Mouse (Mus musculus) MEL (cell line): Measurements from ENCODE around the gene Adam10.

Source experiments
- CTCF ChIP-seq, 3 experiments: IDR thresholded peaks in 2 of 3; conservative IDR thresholded peaks in 1 of 3; 2 replicates each; pipeline ENCODE4 v1.5.1; 2011 to 2012; ENCODE audit warnings: low read length in 3 of 3, low read depth in 2 of 3, mild to moderate bottlenecking in 2 of 3, improper control_type of control experiment in 1 of 3, inconsistent platforms in 1 of 3, mixed read lengths in 1 of 3, moderate library complexity in 1 of 3; ENCODE audit not compliant: control insufficient read depth in 1 of 3, insufficient read depth in 1 of 3, poor library complexity in 1 of 3, severe bottlenecking in 1 of 3
- ELF1 ChIP-seq: IDR thresholded peaks from 2 replicates; pipeline ENCODE4 v1.6.1; 2014; ENCODE audit warnings: low read depth, mild to moderate bottlenecking, inconsistent platforms, low read length, improper control_type of control experiment, moderate library complexity
- EP300 ChIP-seq, 2 experiments: IDR thresholded peaks; 2 replicates each; pipeline ENCODE4 v1.6.1; 2011; ENCODE audit warnings: improper control_type of control experiment in 2 of 2, low read length in 2 of 2, low read depth in 1 of 2, mild to moderate bottlenecking in 1 of 2
- MAX ChIP-seq: IDR thresholded peaks from 2 replicates; pipeline ENCODE4 v1.6.1; 2011; ENCODE audit warnings: low read length, improper control_type of control experiment
- MAZ ChIP-seq: IDR thresholded peaks from 2 replicates; pipeline ENCODE4 v1.6.1; 2012; ENCODE audit warnings: low read depth, mild to moderate bottlenecking, inconsistent platforms, low read length, improper control_type of control experiment
- MEF2A ChIP-seq: IDR thresholded peaks from 2 replicates; pipeline ENCODE4 v1.6.1; 2014; ENCODE audit warnings: low read depth, mild to moderate bottlenecking, inconsistent platforms, low read length, improper control_type of control experiment; ENCODE audit not compliant: poor library complexity, insufficient replicate concordance, severe bottlenecking; ENCODE audit errors: extremely low read depth
- POLR2A ChIP-seq, 2 experiments: IDR thresholded peaks; 2 replicates each; pipeline ENCODE4 v1.6.1; 2011 to 2012; ENCODE audit warnings: low read length in 2 of 2, mild to moderate bottlenecking in 2 of 2, control low read depth in 1 of 2, improper control_type of control experiment in 1 of 2, low read depth in 1 of 2, moderate library complexity in 1 of 2; ENCODE audit not compliant: control insufficient read depth in 1 of 2, insufficient read depth in 1 of 2, poor library complexity in 1 of 2
- ZC3H11A ChIP-seq: IDR thresholded peaks from 2 replicates; pipeline ENCODE4 v1.6.1; 2012; ENCODE audit warnings: low read depth, mild to moderate bottlenecking, inconsistent platforms, low read length, improper control_type of control experiment
- ZKSCAN1 ChIP-seq: IDR thresholded peaks from 2 replicates; pipeline ENCODE4 v1.6.1; 2012; ENCODE audit warnings: low read depth, mild to moderate bottlenecking, inconsistent platforms, low read length, improper control_type of control experiment, moderate library complexity

DNA sequence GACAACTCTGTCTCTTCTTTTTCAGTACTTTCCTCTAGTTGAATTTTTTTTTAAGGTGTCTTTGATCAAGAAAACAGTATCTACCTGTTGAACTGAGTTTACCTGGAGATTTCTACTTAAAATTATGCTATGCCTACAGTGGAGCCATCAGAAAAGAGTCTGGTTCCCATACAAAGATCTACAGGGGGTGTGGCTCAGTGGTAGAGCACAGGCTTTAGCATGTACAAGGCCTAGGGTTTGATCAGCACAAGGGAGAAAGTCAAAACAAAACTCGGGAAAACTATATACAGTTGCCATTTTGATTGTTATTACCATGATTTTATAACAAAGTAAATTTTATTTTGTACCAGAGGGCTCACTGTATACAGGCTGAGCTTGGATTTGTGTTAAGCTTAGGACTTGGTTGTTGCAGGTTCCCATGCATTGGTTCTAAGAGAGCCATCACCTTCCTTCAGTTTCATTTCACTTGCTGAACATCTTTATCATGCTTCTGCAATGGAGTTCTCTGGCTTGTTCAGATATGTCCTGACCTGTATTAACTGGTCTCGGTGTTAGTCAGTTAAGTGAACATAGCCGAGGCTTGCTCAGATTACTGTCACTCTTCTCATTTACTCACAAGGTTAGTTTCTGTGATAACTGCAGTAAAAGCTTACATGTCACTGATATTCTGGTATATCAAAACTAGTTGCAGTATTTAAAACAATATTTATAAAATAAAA, 72.9 kb downstream of the Adam10 start:
- TF ChIP-seq EP300 (IDR thresholded peaks at IDR 0.05; ENCODE audit: low read depth in 1 of 2, low read length in 2 of 2) (no peak), ELF1 (no peak), MEF2A (no peak), POLR2A (IDR thresholded peaks at IDR 0.05; ENCODE audit: control insufficient read depth in 1 of 2, insufficient read depth in 1 of 2, low read depth in 1 of 2, low read length in 2 of 2, poor library complexity in 1 of 2) (no peak), MAX (no peak), CTCF (IDR thresholded peaks at IDR 0.05 in 2 of 3, conservative IDR thresholded peaks at IDR 0.05 in 1 of 3; ENCODE audit: control insufficient read depth in 1 of 3, insufficient read depth in 1 of 3, low read depth in 2 of 3, low read length in 3 of 3, poor library complexity in 1 of 3, severe bottlenecking in 1 of 3) (no peak), MAZ (no peak), ZKSCAN1 (no peak), ZC3H11A (no peak)
